Mouse (Mus musculus) frontal cortex, postnatal 25 days (tissue): ENCODE measurements around the gene Postn.

Experiments
- DNase-seq, 2 experiments: peaks; one replicate each; pipeline ENCODE4 v3.0.0; 2022; ENCODE audit warnings: low spot score in 2 of 2

Postn gene

DNA sequence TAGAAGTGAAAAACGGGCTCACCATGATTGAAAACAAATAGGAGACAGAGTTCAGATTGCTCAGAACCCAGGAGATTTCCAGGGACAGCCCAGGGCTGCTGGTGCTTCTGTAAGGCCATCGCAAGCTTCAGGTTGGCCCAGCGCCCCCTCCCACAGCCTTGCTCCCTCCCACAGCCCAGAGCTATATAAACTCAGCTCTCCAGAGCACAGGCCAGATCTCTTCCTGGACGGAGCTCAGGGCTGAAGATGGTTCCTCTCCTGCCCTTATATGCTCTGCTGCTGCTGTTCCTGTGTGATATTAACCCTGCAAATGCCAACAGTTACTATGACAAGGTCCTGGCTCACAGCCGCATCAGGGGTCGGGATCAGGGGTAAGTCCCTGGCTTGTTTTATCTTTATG, at the start of gene Postn:
Gene Postn (plus strand): TSS at position 213 of the 400 bp plus-strand sequence.
- DNase-seq, result no peak

- no peak for DNase-seq
These were observed 46.9 kb upstream of the Postn start for GRCm38 (mm10) chr3:54314055-54314454.

GRCm38 (mm10) chr3:54352891-54353652, 7.8 kb upstream of the Postn start:
- DNase-seq, result peak; percentile 66

DNA sequence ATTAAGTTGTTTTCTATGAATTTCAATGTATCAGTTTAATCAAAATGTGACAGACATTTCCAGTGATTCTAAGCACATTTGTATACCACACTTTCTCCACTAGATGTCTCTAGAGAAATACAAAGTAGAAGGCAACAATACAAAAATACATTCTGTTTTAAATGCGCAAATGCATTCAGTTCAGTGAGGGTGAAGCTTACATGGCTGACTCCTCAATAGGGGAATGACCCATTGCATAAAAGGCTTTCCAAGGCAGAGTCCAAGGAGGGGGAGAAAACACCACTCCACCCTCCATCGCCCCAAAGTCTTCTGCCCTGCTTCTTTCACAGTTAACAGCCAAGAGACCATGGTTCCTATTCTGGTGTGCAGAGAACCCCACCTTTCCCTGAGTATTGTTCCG, 3.3 kb upstream of the Postn start:
- no peak for DNase-seq

DNA sequence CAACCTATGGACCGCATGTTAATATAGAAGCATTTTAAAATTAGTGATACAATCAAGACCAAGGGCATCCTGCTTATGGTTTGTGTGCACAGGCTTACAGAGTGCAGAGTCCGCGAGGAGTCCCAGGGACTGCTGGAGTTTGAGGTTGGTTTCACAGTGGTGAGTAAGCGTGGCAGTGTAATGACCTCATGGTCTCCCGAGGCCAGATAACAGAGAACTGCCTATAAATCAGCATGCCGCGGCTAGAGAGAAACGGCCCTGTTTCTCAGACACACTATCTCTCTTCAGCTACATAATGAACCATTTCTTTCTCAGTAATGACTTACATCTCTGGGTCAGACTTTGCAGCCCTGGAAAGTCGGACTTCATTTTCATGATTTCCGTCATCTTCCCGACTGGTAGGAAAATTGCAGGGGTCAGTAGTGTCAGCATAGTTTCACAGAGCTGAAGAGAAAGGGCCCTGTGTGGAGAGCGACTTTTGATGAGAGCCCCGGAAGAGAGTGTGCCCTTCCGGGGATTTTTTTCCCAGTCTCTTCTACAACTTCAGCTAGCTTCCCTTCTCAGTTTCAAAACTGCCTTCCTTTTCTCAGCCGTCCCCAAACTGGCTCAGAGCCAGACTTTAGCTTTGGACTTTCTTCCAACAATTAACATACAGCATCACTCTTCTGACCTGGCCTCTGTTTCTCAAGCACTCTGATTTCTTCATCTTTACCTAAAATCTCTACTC, 2.3 kb upstream of the Postn start:
- no peak for DNase-seq

- DNase-seq, result no peak
These were observed 747 bp downstream of the Postn start for GRCm38 (mm10) chr3:54361656-54362055.

- no peak for DNase-seq
These were observed 10.1 kb downstream of the Postn start for GRCm38 (mm10) chr3:54371015-54371414.

DNA sequence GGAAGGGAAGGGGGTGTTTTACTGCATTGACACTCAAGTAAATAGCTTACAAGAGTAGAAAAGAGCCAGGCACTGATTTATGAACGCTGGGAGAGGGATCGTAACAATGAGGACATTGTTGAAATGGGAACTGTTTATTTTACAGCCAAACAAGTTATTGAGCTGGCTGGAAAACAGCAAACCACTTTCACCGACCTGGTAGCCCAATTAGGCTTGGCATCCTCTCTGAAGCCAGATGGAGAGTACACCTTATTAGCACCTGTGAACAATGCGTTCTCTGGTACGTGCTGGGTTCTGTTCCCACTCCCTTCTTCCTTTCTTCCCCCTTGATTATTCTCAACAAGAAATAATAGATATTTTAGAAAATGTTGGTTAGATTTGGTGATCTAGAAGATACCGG, 11.7 kb downstream of the Postn start:
- no peak for DNase-seq

- DNase-seq, result no peak
These were observed 15.1 kb downstream of the Postn start for GRCm38 (mm10) chr3:54376014-54376413.

DNA sequence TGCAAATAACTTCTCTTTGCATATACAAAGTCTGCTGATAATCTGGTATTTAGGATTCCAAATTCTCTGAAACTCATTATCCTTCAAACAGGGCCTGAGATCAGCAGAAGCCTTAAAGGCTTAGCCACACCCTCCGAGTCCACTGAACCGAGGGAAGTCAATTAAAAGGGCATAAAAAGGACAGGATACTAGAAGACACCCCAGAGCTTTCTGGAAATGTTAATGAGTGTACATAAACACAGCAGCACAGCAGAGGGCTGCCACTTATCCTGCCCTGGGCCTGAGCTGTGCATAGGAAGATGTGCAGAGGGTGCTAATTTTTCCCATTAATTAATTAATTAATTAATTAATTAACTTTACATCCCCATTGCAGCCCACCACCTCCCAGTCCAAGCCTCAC, 16.7 kb downstream of the Postn start:
- DNase-seq, result no peak

DNA sequence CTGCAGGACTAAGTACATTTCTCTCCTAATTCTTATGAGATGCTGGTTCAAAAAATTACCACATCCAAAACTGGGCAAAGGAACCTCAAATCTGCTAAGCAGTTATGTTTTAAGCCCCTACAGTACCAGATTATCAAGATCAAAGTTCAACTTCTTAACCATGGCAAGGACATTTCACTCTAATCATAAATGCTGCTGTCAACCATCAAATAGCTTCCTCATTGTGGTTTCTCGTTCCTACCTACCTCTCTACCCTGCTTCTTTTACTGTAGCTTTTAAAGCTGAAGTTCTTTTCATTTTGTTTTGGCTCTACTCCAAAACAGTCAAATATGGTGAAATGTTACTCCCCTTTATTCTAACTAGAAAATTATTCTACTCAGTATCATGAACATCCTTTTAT, 17.2 kb downstream of the Postn start:
- no peak for DNase-seq

GRCm38 (mm10) chr3:54379981-54380380, 19.1 kb downstream of the Postn start:
- DNase-seq, result no peak

- no peak for DNase-seq
These were observed 38.4 kb downstream of the Postn start for GRCm38 (mm10) chr3:54399321-54399720.

DNA sequence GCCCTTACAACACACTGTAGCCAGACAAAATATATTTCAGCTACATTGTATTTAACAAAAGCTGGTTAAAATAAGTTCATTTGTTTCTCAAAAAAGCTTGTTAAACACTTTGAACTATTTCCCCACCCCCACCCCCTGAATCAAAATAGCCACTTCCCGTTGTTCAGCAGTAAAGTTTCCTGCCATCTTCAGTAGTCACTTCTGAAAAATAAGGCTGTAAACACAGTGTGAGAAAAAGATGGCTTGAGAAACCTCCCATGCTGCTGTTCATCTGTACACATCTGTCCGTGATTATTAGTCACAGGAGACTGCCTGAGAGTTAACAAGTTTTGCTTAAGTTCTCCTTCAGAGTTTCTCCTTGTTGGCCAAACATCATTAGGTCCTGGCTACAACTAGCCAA, 39.0 kb downstream of the Postn start:
- DNase-seq, result no peak

- DNase-seq, result no peak
These were observed 39.7 kb downstream of the Postn start for GRCm38 (mm10) chr3:54400617-54401016.

- no peak for DNase-seq
These were observed 40.8 kb downstream of the Postn start for GRCm38 (mm10) chr3:54401706-54402105.

DNA sequence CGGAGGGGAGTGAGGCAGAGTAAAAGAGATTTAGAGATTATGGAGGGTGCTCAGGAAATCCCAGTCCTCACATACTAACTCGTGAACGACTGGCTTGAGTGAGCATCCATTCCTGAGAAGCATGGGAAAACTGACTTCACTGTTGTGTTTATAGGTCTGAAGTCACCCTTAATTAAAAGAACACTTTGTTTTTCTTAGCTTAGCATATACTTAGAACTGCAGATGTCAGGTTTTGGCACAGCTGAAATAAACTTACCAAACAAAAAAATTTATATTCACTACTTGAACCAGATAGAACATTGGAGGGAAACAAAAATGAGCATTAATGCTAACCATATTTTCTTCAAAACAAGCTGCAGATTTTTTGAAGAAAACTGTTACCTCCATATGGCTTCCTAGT, 42.9 kb downstream of the Postn start:
- no peak for DNase-seq

GRCm38 (mm10) chr3:54406567-54406966, 45.7 kb downstream of the Postn start:
- no peak for DNase-seq

- no peak for DNase-seq
These were observed 50.1 kb downstream of the Postn start for GRCm38 (mm10) chr3:54411052-54411451.

DNA sequence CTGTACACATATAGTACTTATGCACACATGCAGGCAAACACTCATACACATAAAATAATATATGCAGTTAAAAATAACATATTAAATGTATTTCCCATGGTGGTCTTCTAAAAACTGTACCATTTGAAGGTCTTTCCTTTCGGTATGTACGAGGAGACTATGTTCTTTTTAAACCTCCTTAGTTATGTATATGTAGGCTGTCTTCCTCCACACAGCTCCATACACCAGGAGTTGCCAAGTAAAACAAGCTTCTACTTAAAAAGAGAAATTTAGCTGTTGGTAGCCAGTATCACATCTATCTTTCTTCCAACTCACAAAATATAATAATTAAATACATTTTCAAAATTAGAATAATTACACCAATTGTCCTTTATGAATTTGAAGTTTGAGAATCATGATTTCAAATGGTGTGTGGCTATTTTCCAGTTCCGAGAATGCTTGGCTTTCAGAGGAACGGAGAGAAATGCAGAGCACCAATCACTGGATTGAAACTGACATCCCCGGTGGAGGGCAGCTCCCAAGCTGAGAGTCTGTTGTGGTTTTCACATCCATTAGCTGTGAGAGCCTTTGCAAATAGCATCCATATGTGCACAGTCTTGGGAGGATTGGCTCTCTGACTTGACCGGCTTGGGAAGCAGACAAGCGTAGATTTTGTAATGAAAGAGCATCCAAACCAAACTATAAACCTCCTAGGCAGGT, 52.1 kb downstream of the Postn start:
- DNase-seq, result no peak

- no peak for DNase-seq
These were observed 52.6 kb downstream of the Postn start for GRCm38 (mm10) chr3:54413584-54413897.

- no peak for DNase-seq
These were observed 53.5 kb downstream of the Postn start for GRCm38 (mm10) chr3:54414386-54414785.

DNA sequence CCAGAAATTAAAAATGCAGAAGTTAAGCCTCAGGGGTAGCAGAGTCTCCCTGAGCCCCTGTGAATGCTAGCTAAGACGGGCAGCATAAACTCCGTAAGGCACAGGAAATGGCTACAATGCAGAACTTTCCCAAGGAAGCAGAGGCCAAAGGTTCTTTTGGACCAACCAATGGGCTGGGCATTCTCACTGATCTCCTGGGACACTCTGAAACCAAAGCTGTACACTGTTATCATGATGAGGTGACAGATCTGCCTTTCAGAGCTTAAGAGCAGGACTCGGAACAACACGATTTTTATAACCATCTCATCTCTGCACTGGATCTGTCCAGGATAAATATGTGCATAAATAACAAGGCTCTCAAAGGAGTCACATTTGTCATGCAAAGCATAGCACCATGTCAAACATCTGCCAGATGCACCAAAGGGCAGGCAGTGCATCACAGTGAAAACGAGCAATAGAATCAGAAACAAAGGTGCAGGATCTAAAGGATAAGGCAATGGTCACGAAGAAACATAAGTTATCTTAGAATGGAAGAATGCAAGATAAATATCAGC, 57.0 kb downstream of the Postn start:
- no peak for DNase-seq
